Mouse (Mus musculus) heart, postnatal 0 days (tissue): Measurements from ENCODE around the gene Ints12.

ENCODE experiments used
- CTCF ChIP-seq: IDR thresholded peaks from 2 replicates; pipeline ENCODE4 v1.5.1; 2016; ENCODE audit warnings: antibody characterized with exemption, control low read depth, low read depth
- EP300 ChIP-seq: IDR thresholded peaks from 2 replicates; pipeline ENCODE4 v1.6.1; 2016; ENCODE audit warnings: antibody characterized with exemption, low read depth

DNA sequence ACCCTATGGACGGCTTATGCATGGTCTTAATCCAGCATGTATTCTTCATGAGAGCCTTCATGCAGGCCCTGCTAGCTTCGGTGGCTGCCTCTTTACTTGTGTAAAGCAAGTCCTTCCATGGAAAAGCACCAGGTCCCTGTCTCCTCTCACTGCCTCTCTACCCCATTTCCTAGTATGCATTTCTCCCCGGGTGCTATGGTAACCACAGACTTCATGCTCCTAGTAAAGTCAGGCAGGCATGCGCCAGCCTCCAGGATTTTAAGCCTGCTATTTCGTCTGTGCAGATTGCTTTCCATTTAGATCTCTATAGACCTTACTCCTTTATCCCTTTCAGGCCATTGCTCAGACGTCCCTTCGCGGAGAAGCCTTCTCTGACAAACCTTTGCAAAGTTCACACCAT, 63.0 kb downstream of the Ints12 start:
- no peak for TF ChIP-seq CTCF
- no peak for TF ChIP-seq EP300
